34 mouse cellular contexts compared by ENCODE assay signal in the genomic region with DNA sequence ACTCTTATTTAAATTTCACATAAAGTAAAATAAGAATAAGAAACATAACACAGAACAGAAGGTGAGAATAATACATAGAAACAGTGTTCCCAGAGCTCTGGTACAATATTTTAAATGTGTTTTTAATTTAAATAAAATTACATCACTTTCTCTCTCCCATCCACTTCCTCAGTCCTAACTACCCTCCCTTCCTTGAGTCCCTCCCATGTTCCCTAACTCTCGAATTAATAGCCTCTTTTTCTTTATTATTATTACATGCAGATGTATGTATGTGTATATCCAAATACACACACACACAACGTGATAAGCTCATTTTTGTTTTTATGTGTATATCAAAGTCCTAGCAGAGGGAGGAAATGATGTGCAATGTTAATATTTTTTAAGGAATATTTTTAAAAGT.
"Had no signal": no experiment of that assay in that cellular context is flagged by ENCODE, and none has a peak within 500 bp of the region (broad histone marks: within the 10 kb centered on the region; RNA-seq: fewer than 3 reads in every experiment).

No protein-coding gene starts in this region.

- H3K27me3 ChIP-seq: heart, embryonic 12.5 days; heart, embryonic 13.5 days; heart, embryonic 15.5 days; hindbrain, embryonic 12.5 days; hindbrain, embryonic 13.5 days; hindbrain, embryonic 15.5 days; intestine, embryonic 15.5 days; kidney, embryonic 15.5 days had no signal

- H3K9ac ChIP-seq: heart, embryonic 12.5 days; heart, embryonic 13.5 days; heart, embryonic 15.5 days; hindbrain, embryonic 12.5 days; hindbrain, embryonic 13.5 days; hindbrain, embryonic 14.5 days; hindbrain, embryonic 15.5 days; intestine, embryonic 15.5 days; kidney, embryonic 15.5 days had no signal

- H3K36me3 ChIP-seq: heart, embryonic 10.5 days; heart, embryonic 12.5 days; heart, embryonic 13.5 days; heart, embryonic 15.5 days; hindbrain, embryonic 10.5 days; hindbrain, embryonic 12.5 days; hindbrain, embryonic 13.5 days; hindbrain, embryonic 15.5 days; intestine, embryonic 15.5 days; kidney, embryonic 15.5 days had no signal

- H3K27ac ChIP-seq: heart, embryonic 10.5 days; heart, embryonic 13.5 days; heart, embryonic 15.5 days; hindbrain, embryonic 10.5 days; hindbrain, embryonic 12.5 days; hindbrain, embryonic 13.5 days; hindbrain, embryonic 14.5 days; hindbrain, embryonic 15.5 days; hindbrain, postnatal 0 days; intestine, embryonic 15.5 days; kidney, embryonic 15.5 days; kidney, postnatal 0 days; layer of hippocampus, adult 2 months had no signal

- H3K9me3 ChIP-seq: heart, embryonic 10.5 days; heart, embryonic 12.5 days; heart, embryonic 13.5 days; heart, embryonic 15.5 days; hindbrain, embryonic 10.5 days; hindbrain, embryonic 12.5 days; hindbrain, embryonic 13.5 days; hindbrain, embryonic 15.5 days; intestine, embryonic 15.5 days; kidney, embryonic 15.5 days had no signal

- DNase-seq: heart, postnatal 10 days; heart, postnatal 14 days; heart, postnatal 36 days; heart, postnatal 4 days; kidney, adult 18-20 months; kidney, adult 2 months; kidney, adult 8-10 months; kidney, adult 9 months; kidney, postnatal 10 days; kidney, postnatal 14 days; kidney, postnatal 25 days; kidney, postnatal 36 days; kidney, postnatal 4 days; layer of hippocampus, adult 9-11 months; layer of hippocampus, postnatal 36 days had no signal

- H3K4me2 ChIP-seq: heart, embryonic 11.5 days; heart, embryonic 12.5 days; heart, embryonic 13.5 days; heart, embryonic 15.5 days; hindbrain, embryonic 12.5 days; hindbrain, embryonic 13.5 days; hindbrain, embryonic 14.5 days; hindbrain, embryonic 15.5 days; intestine, embryonic 15.5 days; kidney, embryonic 15.5 days had no signal

- H3K4me1 ChIP-seq: heart, embryonic 10.5 days; heart, embryonic 12.5 days; heart, embryonic 13.5 days; heart, embryonic 15.5 days; hindbrain, embryonic 10.5 days; hindbrain, embryonic 12.5 days; hindbrain, embryonic 13.5 days; hindbrain, embryonic 15.5 days; intestine, embryonic 15.5 days; kidney, embryonic 15.5 days had no signal

- H3K4me3 ChIP-seq: heart, embryonic 10.5 days; heart, embryonic 12.5 days; heart, embryonic 13.5 days; heart, embryonic 15.5 days; hindbrain, embryonic 10.5 days; hindbrain, embryonic 12.5 days; hindbrain, embryonic 13.5 days; hindbrain, embryonic 15.5 days; intestine, embryonic 15.5 days; kidney, embryonic 15.5 days; layer of hippocampus, adult 2 months had no signal

- ATAC-seq: hindbrain, embryonic 16.5 days; hindbrain, postnatal 0 days; inflammation-experienced regulatory T-cells, adult 6 months; intestine, embryonic 15.5 days; intestine, embryonic 16.5 days; intestine, postnatal 0 days had no signal
